Mouse (Mus musculus): ENCODE data around the gene Cpm.
"Not testable (repeated sequence)": the region's sequence is repeated elsewhere in the genome, so short reads cannot be mapped to it uniquely, and the experiment has no call there.

Cpm gene

GRCm38 (mm10) chr10:117593857-117594256 is 35.4 kb upstream of the Cpm start:
- no peak for DNase-seq (ENCODE audit: low spot score in 2 of 2)

DNA sequence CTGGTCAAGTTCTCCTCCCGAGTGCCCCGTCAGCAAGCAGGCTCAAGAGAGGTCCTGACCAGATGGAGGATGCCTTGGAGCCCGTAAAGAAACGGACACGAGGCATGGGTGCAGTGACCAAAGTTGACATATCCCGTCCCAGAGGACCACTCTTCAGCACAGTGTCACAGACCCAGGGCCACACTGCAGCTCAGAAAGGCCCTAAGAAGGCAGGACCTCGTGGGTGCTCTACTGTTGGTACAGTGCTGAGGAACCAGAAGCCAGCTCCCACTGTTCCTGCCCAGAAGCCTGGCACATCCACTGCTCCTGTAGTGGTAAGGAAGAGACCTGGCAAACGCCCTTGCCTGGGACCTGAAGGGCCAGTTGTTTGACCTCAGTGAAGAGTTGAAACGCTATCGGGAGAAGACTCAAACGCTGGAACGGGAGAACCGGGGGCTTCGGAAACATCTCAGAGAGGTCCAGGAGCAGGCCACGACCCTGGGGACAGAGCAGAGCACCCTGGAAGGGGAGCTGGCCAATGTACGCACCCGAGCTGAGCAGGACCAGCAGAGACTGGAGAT is 34.9 kb upstream of the Cpm start:
- DNase-seq (ENCODE audit: low spot score in 2 of 2): no peak

DNA sequence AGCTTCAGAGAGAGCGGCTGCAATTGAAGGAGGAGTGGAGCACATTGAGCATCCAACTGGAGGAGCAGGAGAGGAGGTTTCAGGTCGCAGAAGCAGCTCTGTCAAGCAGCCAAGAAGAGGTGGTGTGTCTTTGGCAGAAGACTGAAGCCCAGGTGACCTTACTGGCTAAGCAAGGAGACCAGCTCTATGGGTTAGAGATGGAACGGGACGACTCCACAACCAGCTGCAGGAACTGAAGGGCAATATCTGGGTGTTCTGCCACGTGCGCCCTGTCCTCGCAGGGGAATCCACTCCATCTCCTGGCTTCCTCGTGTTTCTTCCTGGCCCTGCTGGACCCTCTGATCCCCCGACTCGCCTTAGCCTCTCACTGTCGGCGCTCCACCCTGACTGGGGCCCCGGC is 34.4 kb upstream of the Cpm start:
- no peak for DNase-seq (ENCODE audit: low spot score in 2 of 2)

DNA sequence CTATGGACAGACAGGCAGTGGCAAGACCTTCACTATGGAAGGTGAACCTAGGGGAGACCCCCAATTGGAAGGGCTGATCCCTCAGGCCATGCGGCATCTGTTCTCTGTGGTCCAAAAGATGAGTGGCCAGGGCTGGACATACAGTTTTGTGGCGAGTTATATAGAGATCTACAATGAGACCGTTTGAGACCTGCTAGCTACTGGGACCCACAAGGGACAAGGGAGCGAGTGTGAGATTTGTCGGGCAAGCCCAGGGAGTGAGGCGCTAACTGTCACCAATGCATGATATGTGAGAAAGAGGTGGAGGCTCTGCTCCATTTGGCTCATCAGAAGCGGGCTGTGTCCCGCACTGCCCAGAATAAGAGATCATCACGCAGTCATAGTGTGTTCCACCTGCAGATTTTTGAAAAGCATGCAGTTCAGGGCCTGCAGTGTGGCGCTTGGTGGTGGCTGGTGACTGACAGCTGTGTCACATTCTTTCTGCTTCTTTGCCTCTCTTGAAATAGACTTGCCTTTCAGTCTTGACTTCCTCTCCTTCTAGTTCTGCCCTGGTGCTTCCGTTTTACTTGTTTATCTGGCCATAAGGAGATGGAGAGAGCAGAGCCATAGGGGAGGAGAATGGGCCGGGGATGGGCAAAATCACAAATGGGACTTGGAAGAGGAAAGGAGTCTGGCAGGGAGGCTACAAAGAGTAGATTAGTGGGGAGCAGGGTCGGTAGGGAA is 33.7 kb upstream of the Cpm start:
- no peak for DNase-seq (ENCODE audit: low spot score in 2 of 2)

GRCm38 (mm10) chr10:117596165-117596735 is 33.0 kb upstream of the Cpm start:
- DNase-seq (ENCODE audit: low spot score in 2 of 2): no peak

- DNase-seq (ENCODE audit: low spot score in 2 of 2): no peak
Observed at GRCm38 (mm10) chr10:117596771-117597324, 32.5 kb upstream of the Cpm start.

GRCm38 (mm10) chr10:117597371-117598265 is 31.7 kb upstream of the Cpm start:
- not testable (repeated sequence) for DNase-seq (ENCODE audit: low spot score in 2 of 2)

GRCm38 (mm10) chr10:117598266-117598950 is 30.9 kb upstream of the Cpm start:
- DNase-seq (ENCODE audit: low spot score in 2 of 2): no peak

DNA sequence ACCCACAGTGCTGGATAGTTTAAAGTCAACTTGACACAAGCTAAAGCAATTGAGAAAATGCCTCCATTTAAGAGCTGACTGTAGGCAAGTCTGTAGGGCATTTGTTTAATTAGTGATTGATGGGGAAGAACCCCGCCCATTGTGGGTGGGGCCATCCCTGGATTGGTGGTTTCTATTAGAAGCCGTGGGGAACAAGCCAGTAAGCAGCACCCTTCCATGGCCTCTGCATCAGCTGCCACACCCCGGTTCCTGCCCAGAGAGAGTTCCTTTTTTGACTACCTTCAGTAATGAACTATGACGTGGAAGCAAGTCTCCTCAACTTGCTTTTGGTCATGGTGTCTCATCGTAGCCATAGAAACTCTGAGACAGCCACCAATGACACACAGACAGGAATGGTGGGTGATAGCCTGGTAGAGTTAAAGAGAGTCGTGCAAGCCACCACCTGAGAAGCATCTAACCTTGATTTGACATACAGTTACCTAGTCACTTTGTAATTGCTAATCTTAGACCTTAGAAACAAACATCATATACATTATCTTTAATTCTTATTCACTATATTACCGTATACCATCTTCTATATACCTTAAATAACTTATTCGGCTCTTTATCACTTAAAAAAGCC is 30.2 kb upstream of the Cpm start:
- DNase-seq (ENCODE audit: low spot score in 2 of 2): not testable (repeated sequence)

DNA sequence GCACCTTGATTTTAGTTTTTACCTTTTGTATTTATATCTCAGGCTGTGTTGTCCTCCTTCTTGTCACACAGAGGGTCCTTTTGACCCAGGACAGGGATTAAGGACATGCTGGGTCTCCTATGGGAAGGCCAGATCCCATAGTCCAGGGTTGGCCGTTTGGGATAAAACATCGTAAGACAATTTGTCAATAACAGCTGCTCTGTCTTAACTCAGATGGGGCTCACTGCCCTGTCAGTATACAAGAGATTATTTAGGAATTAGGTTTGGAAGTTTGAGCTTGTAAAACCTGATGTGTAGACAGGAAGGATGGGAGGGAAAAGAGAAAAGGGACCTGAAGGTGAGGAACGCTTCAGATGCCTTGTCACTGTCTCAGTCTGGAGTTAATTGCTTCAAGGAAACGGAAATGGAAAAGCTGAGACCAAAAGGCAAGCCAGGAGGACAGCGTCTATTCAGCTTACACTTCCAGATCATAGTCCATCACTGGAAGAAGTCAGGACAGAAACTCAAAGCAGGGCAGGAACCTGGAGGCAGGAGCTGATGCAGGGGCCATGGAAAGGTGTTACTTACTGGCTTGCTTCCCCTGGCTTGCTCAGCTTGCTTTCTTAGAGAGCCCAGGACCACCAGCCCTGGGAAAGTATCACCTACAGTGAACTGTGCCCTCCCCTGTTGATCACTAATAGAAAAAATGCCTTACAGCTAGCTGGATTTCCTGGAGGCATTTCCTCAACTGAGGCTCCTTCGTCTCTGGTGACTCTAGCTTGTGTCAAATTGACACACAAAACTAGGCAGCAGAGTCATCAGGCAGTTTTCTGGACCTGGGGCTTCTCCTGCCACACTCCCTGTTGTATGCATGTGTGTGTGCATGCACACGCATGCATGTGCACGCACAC is 27.9 kb upstream of the Cpm start:
- DNase-seq (ENCODE audit: low spot score in 2 of 2): no peak

- no peak for DNase-seq (ENCODE audit: low spot score in 2 of 2)
Observed at GRCm38 (mm10) chr10:117602325-117603129, 26.8 kb upstream of the Cpm start.

DNA sequence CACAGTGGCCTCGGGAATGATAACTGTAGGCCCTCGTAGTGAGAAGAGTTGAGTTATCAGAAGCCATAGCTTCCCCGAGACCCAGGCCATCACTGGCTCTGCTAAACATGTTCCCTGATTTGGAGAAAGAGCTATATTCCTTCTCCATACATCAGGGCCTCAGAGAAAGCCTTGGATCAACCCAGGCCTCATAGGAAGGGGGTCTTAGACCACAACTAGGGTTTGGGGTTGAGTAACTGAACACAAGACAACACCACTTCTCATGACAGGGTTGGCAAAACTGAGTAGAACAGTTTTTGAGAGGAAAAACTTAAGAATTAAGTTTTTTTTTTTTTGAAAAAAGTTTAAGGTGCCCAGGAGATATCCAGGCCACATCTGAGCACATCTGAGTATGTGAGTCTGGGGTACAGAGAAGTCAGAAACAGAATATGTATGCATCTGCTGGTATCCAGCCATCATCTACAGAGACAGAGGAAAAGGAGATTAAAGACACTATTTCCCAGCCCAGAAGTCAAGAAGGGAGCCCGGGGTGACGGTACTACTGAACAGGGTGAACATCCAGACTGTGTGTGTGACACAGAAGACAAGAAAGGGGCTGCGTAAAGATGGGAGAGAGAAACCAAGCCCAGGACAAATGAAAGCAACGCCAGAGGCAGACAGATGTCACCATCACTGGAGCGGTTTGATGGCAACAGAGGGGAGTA is 26.0 kb upstream of the Cpm start:
- no peak for DNase-seq (ENCODE audit: low spot score in 2 of 2)

GRCm38 (mm10) chr10:117603834-117604623 is 25.3 kb upstream of the Cpm start:
- no peak for DNase-seq (ENCODE audit: low spot score in 2 of 2)

- no peak for DNase-seq (ENCODE audit: low spot score in 2 of 2)
Observed at GRCm38 (mm10) chr10:117604624-117605282, 24.5 kb upstream of the Cpm start.

GRCm38 (mm10) chr10:117605283-117606243 is 23.7 kb upstream of the Cpm start:
- no peak for DNase-seq (ENCODE audit: low spot score in 2 of 2)

GRCm38 (mm10) chr10:117606423-117606822 is 22.9 kb upstream of the Cpm start:
- no peak for DNase-seq (ENCODE audit: low spot score in 2 of 2)
